Comparison of ENCODE assay signal across 14 mouse cellular contexts in genomic region chr11:35602586-35602985, GRCm38 (mm10).
"Had no signal": no experiment of that assay in that cellular context is flagged by ENCODE, and none has a peak within 500 bp of the region (broad histone marks: within the 10 kb centered on the region; RNA-seq: fewer than 3 reads in every experiment).

No protein-coding gene starts in this region.

- ATAC-seq: intestine, embryonic 16.5 days; liver, postnatal 0 days; midbrain, embryonic 15.5 days had no signal

- H3K4me1 ChIP-seq: liver, embryonic 13.5 days had no signal

- H3K27me3 ChIP-seq: limb, embryonic 12.5 days; liver, embryonic 13.5 days; lung, embryonic 15.5 days; stomach, embryonic 15.5 days had no signal

- H3K4me3 ChIP-seq: limb, embryonic 12.5 days; liver, embryonic 13.5 days; lung, embryonic 15.5 days; midbrain, embryonic 15.5 days; stomach, embryonic 15.5 days had no signal

- H3K9me3 ChIP-seq: limb, embryonic 12.5 days; liver, embryonic 13.5 days; lung, embryonic 15.5 days; midbrain, embryonic 15.5 days; stomach, embryonic 15.5 days had no signal

- H3K36me3 ChIP-seq: liver, embryonic 13.5 days; lung, embryonic 15.5 days; midbrain, embryonic 15.5 days had no signal

- H3K9ac ChIP-seq: limb, embryonic 12.5 days; liver, embryonic 13.5 days; liver, postnatal 0 days; lung, embryonic 15.5 days; midbrain, embryonic 15.5 days; stomach, embryonic 15.5 days had no signal

- DNase-seq: kidney, adult 9 months; kidney, postnatal 14 days; layer of hippocampus, adult 9-11 months; liver; liver, embryonic 13.5 days; liver, postnatal 0 days; lung, postnatal 36 days; right cerebral cortex, postnatal 14 days; thymus, postnatal 4 days had no signal

- H3K4me2 ChIP-seq: limb, embryonic 12.5 days; liver, embryonic 13.5 days; lung, embryonic 15.5 days; midbrain, embryonic 15.5 days; stomach, embryonic 15.5 days had no signal

- H3K27ac ChIP-seq: limb, embryonic 12.5 days; liver, embryonic 13.5 days; lung, embryonic 15.5 days; midbrain, embryonic 15.5 days had no signal
